Mouse (Mus musculus) WW6 (cell line): ENCODE results near the gene Sept3.

Experiments
- DNase-seq: peaks from one replicate; pipeline ENCODE4 v3.0.0-alpha.2; 2013; ENCODE audit warnings: low read depth, low spot score

The Sept3 gene

DNA sequence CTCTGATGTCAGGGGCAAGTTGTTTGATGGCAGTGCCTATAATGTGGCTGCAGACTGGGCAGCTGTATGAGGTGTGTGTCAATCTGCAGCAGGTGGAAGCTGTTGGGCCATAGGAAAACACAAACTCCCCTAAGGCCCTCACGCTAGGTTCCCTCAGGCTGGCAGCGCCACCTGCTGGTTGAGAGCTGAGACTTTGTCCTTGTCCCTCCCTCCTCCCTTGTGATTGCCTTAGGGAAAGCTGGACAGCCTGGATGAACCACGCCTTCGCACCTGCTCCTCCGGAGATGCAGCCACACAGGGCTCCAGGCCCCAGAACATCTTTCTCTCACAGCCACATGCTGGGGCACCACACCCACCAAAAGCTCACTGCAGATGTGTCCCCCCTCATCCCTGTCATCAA lies 3.5 kb upstream of the Sept3 start:
- DNase-seq = no peak

DNA sequence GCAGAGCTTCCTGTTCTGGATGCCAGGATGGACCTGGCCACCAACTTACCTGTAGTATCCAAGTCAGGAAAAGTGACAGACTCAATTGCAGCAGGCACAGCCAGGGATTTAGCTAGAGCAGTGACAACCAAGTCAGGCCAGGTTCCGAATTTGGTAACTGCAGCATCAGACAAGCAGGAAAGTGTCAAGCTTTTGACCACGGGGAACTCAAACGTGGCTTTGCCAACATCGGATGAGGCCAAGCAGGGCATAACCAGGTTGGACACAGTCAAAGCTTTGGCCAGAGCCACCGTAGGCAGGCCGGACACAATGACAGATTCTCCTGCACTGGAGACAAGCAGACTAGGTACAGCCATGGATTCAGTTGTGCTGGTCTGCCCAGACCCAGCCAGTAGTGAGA lies 2.4 kb upstream of the Sept3 start:
- no peak for DNase-seq

DNA sequence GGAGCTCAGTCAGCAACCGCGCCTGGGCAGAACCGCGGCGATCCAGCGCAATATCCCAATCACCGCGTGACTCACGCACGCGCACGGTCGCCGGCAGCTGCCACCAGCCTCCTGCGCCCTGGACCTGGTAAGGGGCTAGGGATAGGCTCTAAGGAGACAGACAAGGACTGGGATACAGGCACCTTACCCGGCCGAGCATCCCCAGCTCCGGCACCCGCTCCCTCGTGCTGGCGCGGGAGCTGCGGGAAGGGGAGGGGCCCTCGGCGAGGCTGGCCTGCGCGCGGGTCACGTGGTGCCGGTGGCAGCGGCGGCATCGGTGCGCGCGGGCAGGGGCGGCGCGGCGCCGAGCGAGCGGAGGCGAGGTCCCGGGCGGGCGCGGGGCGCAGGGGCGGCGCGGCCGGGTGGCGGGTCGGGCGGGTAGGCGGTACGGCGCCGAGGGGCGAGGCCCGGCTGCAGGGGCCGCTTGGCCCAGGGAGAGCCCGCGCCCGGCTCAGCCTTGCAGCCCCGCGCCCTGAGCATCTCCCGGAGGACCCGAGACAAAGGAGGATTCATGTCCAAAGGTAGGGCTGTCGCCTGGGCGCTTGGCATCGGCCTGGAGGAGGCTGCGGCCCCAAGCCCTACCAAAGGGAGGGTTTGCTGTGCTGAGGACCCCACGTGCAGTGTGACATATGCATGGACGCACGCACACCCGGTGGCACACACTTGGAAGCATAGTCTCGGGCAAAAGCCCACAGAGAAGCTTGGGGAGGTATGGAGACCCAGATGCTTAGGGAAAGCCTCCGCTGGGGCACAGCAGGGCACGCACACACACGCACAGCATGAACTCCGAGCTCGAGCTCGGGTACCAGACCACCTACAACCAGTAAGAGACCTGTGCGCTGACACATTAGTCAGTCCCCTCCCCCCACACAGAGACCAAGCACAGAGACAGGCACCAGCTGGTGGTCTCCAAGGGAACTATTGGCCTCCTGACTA lies 521 bp downstream of the Sept3 start:
- no peak for DNase-seq

DNA sequence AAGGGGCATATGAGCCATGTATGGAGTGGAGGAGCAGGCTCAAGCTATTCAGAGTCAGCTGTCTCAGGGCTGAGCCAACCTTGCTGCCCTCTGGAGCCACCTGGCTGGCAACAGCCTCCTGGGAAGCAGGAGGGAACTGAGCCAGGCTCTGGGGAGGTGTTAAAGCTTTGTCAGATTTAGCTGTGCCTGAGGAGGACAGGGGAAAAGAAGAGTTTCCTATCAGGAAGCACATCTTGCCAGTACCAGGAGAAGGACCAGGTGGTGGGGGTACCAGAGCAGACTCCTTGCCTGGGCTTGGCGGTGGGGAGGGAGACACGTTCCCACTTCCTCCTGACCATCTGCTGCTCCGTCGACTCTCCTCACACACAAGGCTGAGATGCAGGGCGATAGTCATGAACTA lies 2.9 kb downstream of the Sept3 start:
- DNase-seq = no peak

DNA sequence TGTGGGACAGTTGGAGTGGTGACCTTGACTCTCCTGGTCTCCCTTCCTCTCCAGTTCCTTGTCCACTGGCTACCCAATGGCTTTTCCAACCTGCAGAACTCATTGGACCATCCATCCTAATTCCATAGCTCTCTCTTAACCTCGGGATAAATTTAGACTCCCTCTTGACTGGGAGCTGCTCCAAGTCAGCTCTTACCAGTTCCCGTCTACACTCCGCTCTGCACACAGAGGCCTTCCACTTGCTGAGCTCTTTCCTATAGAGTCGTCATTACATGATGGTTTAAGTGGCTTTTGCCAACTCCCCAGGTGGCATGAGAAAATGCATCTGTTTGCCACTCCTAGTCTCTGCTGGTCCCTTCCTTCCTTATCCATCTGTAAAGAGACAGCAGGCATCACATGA lies 5.9 kb downstream of the Sept3 start:
- no peak for DNase-seq

DNA sequence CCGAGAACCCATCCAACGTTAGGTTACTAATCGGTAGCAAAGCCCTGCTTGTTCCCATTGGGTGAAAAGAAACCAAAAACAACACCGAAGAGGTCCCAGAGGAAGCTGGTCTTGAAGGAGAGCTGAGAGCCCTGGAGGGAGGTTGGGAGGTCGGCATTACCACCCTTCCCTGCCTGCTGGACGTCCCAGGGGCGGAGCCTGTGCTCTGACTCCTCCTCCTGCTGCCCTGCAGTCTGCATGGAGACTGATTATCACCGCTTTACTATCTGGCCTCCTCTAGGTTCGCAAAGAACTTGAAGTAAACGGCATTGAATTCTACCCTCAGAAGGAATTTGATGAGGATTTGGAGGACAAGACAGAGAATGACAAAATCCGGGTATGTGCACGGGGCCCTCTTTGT lies 11.5 kb downstream of the Sept3 start:
- DNase-seq = no peak

DNA sequence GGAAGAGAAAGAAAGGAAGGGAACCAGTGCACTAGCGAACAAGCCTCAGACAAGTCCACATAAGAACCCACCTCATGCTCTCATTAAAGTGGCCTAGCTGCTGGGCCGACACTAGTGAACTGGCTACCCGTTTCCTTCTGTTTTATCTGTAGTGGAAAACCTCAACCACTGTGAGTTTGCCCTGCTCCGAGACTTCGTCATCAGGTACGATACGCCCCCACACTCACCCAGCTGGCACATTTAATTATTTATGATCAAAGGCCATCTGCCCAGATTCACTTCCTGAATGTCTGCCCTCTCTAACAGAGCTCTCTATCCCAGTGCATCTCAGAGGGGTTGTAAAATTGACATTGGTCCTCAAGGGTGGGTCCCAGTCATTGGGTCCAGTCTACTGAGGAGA lies 15.6 kb downstream of the Sept3 start:
- DNase-seq = no peak

DNA sequence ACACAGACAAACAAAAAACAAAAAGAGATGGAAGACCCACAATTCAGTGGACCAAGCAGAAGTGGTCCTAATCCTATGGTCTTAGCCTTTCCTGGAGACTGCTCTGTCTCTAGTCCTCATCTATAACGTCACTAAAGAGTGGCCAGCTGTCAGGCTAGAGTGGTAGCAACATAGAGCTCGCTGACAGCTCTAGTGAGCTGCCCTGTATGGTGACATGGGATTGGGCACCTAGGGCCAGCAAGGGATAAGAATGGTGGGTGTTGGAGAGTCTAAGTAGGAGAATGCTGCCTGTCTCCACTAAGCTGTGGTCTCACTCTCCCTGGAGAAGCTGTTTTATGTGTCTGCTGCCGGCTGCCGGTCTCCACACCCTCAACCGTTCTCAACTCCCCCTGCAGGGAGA lies 18.2 kb downstream of the Sept3 start:
- no peak for DNase-seq

DNA sequence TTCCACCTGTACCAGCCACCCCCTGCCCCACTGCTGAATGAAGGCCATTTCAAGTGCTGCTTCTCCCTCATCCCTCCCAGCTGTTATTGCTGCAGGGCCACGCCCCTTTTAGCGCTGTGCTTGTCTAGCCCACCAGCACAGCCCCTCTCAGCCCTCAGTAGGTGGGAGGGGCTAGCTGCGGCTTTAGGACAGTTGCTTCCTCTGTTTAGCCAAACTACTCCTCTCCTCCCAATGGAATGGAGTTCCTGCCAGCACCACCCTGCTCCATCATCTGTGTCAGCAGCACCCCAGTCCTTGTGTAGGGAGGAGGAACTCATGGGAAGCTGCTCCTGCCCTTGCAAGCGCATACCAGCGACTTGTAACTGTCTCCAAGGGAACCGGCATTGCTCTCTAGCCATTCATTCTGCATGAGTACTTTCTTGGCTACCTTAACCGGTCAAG lies 18.6 kb downstream of the Sept3 start:
- DNase-seq = no peak

DNA sequence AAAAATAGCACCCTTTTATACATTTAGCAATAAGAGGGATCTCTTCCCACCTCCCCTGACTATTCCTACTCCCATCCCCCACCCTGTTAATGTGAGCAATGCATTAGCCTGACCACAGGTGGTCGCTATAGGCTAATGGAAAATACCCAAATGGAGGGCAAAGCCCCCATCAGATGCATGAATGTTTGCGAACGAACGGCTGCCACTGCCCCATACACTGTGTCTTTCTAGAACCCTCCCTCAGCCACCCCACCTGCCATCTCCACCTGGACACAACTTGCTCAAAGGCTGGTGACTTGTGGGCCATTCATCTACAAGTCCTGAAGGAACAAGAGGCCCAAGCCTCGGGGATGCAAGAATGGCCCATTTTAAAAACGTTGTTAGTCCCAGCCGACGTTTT lies 19.4 kb downstream of the Sept3 start:
- no peak for DNase-seq

DNA sequence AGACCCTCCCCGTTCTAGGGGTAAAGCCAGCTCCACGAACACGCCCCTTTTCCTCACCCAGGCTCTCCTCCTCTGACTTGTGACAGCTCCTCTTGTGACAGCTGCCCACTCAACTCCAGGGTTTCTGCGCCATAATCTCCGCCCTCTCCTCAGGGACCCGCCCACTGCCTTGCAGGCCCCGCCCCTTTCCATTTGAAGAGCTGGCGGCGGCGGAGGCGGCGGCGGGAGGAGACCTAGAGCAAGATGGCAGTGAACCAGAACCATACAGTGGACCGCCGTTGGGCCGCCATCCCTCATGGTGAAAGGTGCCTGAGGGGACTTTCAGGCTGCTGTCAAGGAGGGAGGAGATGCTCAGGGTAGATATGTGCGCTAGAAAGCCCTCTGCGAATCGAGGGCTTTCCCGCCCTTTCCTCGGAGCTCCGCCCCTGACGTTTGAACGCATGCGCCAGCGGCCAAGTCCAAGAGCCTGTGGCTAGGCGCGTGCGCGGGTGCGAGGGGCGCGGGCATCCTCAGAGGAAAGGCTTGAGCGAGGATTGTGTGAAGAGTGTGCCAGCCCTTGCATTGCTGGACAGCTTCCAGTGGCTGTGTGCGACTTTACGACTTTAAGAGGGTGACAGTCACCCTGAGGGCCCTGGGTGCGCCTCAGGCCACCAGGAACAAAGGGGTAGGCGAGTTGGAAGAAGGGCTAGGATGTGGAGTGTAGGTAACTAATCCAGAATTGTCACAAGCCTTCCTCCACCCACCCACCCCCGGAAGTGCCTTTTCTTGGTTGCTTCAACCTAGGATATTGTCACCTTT lies 24.3 kb downstream of the Sept3 start, which contains the start of gene Wbp2nl:
Wbp2nl (plus strand) TSS at position 191 of the 798 bp plus-strand sequence.
- DNase-seq = peak; percentile 33

DNA sequence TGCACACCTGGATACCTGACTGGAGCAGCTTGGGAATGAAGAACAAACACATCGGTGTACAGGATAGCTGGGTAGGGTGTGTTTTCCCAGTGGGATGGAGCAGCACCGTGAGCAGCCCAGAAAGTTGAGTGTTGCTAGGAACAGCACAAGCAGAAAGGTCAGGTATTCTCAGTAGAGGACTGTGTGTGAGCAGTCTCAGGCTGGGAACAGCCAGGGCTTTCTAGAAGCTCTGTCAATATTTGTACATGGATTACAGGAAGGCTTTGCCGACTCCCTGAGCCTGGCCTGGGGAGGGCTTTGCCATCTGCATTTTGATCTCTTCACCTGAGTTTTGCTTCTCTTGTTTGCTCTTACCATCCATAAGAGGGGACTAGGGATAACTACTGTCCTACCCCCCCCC lies 32.4 kb downstream of the Sept3 start:
- DNase-seq = no peak

DNA sequence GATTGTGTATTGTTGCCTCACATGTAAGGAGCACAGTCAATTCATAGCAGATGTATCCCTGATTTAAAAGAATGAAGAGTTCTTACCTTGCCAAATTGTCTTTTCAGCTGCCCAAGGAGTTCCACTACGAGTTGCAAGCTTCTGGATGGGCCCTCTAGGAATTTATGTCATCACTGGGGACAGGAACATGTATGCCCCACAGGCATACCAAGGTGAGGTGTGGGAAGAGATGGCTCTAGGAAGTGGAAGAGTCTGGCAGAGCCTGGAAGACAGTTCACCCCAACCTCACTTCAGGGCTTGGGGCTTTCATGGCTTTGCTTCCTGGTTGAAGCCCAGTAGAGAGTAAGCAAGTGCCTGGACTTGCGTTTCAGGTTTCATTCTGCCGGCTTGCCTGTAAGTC lies 33.7 kb downstream of the Sept3 start:
- DNase-seq = no peak

DNA sequence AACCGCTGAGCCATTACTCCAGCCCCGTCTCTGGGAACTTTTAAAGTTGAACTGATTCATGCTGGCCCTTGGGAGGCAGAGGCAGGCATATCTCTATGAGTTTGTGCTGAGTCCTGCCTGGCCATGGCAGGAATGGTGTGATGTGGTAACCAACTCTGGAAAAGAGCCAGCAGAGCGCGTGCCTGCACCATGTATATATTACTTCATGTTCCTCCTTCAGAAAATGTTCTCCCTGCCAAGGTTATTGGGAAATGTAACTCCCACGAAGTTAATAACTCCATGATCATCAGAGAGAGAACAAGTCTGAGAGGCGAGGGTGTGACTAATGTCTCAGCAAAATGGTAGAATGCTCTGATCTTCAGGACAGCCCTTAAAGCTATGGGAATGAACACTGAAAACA lies 43.1 kb downstream of the Sept3 start:
- no peak for DNase-seq

DNA sequence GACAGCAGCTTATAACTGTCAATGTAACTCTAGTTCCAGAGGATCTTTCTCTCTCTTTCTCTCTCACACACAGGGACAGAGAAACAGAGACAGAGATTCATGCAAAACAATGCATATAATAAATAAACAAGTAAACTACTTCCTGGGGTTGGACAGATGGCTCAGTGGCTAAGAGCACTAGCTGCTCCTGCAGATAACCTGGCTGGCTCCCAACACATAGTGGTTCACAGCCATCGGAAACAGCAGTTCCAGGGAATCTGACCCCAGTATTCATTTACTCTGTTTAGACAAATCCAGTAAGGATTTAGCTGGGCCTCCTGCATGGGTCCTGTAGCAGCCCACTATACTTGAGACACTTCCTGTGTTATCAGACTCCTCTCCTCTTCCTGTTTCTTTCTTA lies 44.9 kb downstream of the Sept3 start:
- no peak for DNase-seq

DNA sequence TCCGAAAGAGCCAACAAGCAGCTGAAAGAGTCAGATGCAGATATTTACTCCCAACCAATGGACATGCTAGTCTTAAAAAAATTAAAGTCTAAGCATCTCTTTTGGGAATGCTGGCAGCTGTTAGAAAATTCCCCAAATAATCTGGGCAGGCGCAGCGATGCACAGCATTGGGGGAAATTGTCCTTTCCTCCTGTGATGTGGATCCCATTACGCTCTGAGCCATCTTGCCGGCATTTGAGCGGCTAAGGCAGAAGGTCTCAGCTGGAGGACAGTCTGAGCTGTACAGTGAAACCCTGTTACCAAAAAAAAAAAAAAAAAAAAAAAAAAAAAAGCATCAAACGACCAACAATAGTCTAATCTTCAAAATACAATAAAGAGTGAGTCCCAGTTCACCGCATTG lies 47.5 kb downstream of the Sept3 start:
- DNase-seq = no peak

DNA sequence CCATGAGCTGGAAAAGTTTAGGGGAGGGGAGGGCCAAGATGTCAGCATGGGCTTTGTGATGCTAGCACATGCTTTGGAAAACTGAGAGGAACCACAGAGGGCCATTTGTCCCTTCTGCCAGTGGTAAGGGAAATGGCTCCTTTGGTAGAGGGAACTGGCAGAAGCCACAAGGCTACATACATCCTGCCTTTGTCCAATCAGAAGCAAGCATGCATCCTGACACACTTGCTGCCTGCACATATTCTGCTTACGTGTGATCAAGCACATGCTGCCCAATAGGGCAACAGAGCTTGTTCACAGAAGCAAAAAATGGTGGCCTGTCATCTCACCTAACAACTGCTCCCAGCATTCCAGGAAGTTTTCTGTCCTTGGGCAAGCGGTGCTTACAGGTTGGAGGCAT lies 50.7 kb downstream of the Sept3 start:
- no peak for DNase-seq

DNA sequence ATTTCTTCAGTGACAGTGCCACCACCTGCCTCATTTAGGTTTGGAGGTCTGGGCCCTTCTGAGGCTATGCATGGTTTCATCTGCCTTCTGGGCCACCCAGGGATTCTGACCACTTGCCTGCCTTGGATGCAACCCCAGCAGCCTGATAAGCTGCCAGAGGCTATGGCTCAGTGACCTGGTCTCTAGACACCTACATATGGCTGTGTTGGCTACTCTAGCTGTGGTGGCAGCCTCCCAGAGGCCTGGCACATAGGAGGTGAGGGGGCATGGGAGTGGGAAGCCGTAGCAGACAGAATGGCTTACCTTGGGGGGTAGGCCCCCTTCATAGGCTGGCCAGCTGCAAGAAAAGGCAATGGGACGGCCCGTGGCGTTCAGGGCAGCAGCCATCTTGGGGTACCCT lies 60.5 kb downstream of the Sept3 start:
- DNase-seq = no peak

DNA sequence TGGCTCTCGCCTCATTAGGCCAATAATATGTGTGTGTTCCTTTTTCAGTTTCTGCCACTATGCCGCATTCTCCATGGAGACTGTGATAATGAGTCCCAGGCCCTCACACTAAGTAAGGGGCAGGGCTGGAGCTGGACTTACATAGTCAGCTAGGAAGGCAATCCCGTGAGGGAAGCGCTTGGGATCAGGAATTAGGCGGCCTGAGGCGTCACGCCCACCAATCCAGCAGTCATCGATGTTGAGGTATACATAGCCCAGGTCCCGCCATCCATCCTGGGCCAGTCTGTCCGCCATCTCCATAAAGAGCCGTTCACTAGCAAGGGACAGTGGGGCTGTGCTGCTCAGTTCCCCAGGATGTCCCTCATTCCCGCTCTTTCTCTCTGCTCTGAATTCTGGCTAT lies 61.9 kb downstream of the Sept3 start:
- DNase-seq = no peak

DNA sequence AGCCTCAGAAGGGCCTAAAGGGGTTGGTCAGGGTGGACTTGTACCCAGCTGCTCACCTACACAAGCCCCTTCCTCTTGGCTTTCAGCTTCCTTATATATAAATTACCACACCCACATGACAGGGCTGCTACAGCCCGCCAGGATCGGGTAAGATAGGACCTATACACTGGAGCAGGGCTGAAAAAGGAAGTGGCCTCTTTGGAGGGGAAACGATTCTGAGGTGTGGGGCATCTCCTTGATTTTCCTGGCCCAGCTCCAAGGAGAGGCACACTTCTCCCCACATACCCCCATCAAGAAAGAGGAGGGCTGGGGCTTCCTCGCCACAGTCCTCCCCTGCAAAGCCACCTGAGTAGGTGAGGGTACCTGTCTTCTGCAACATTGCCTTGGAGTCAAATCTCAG lies 63.2 kb downstream of the Sept3 start:
- no peak for DNase-seq

DNA sequence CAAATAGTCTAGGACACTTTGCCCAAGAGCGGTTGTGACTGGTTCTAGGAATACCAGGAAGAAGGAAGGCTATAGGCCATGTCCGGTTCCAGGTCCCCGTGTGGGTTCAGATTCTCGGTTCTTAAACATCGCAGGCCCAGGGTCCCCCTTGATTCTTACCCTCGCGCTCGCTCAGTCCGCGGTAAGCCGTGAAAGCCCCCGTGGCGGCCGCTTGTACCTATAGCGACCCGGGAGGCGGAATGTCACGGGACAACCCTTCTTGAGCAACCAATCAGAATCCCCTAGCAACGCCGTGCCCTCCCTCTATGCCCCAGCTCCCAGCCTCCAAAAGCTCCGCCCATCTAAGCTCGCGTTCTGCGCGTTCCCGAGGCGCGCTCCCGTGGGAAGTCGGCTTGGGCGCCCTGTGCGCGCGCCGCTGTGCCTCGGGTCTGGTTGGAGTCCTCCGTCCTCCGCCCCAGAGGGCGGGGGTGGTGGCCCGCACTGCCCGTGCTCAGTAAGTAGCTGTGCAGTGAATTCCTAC lies 64.0 kb downstream of the Sept3 start, which contains the start of the genes Naga, Pheta2 and Smdt1:
Naga (minus strand) TSS at position 333 of the 520 bp plus-strand sequence.
Pheta2 (plus strand) TSS at position 350 of the 520 bp plus-strand sequence.
Smdt1 (plus strand) TSS at position 367 of the 520 bp plus-strand sequence.
- peak; percentile 92 for DNase-seq

DNA sequence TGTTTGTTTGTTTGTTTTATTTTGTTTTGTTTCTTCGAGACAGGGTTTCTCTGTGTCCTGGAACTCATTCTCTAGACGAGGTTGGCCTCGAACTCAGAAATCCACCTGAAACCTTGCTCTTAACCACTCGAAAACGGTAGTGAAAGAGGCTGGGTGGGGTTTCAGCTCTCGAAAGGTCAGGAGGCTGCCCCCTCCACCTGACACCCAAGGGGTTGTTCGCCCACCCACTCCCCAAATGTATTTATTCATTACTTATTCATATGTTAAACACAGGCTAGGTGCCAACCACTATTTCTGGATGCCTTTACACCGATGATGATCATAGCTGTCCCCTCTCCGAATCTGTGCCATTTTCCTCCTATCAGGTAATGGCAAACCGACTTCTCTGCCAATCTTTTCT lies 64.5 kb downstream of the Sept3 start:
- no peak for DNase-seq
